Mouse (Mus musculus): Measurements from ENCODE around the gene Mrpl43.

Mrpl43 gene

DNA sequence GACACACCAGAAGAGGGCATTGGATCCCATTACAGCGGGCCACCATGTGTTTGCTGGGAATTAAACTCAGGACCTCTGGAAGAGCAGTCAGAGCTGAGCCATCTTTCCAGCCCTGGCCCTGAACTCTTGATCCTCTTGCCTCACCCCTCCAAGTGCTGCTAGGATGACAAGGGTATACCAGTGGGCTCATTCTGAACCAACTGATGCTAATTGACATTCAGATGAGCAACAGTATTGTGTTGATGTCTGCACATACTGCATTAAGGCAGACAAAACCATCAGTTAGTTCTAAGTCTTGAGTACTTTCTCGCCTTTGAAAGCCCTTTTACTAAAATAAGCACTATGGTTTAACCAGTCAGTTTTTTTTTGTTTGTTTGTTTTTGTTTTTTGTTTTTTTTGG is 46.6 kb downstream of the Mrpl43 start:
- DNase-seq, result no peak

Data from cerebellum, adult 8-10 months (tissue).